Mouse (Mus musculus) T-helper 17 cell (primary cell): ENCODE data around the gene Rbm4.

ENCODE experiments used
- in situ Hi-C, 2 experiments: fragments of 300-600 bp; cut with MboI, MseI; formaldehyde crosslinking; loops; 1 replicate in 1 of 2; 2 replicates in 1 of 2; pipeline ENCODE4 v1.15.1; 2025; ENCODE audit warnings: high pct_unique_total_duplicates in 2 of 2

Gene Rbm4

DNA sequence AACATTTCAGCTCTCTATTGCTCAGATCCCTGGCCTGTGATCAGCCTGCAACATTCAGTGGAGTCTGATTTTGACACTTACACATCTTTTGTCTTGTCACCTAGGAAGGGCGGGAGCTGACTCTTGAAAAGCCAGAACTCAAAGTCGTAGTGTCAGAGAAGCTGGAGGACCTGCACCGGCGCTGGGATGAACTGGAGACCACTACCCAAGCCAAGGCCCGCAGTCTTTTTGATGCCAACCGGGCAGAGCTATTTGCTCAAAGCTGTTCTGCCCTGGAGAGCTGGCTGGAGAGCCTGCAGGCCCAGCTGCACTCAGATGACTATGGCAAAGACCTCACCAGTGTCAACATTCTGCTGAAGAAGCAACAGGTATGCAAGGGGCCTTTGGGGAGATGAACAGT is 51.5 kb downstream of the Rbm4 start:
- in situ Hi-C loops, result loop anchor here (5.0 kb wide), 1 partner anchor 95 kb away; no protein-coding TSS in a partner anchor

DNA sequence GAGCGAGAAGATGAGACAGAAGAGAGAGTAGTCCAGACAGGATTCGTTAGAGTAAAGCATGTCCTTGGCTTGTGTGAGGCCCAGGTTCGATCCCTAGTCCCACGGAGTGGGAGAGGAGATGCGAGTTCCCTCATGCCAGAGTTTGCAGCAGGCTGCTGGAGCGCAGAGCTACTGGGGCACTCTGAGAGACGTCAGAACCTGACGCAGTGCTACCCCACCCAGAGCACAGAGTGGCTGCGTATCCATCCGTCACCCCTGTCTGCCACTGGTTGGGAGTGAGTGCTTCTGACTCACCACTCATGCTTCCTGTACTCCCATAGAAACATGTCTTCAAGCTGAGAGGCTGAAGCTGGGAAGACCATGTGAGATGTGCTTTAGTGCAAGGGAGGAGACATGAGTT is 52.2 kb downstream of the Rbm4 start:
- in situ Hi-C loops, result loop anchor here (5.0 kb wide), 1 partner anchor 94 kb away; no protein-coding TSS in a partner anchor

DNA sequence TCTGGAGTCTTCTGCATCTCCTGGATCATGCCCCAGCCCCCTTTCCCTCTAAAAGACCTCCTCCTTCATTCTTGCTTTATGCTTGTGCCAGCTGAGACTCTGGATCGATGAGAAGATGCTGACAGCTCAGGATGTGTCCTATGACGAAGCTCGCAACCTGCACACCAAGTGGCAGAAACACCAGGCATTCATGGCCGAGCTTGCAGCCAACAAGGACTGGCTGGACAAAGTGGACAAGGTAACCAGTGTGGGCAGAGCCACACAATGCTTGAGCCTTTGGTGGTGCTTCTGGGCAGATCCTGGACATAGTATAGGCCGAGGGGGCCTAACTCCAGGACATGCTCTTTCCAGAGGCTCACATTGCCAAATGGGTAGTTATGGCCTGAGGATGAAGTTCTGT is 53.9 kb downstream of the Rbm4 start:
- in situ Hi-C loops, result loop anchor here (5.0 kb wide), 1 partner anchor 92 kb away; no protein-coding TSS in a partner anchor

DNA sequence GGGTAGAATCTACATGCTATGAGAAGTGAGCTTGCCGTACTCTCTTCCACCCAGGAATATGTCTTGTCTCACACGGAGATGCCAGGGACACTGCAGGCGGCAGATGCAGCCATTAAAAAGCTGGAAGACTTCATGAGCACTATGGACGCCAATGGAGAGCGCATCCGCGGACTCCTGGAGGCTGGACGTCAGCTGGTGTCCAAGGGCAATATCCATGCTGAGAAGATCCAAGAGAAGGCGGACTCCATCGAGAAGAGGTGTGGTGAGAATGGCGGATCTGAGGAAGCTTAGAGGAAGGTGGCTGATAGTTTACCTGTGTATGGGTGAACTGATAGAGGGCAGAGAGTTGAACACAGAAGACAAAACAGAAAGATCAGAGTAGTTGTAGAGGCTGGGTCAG is 54.6 kb downstream of the Rbm4 start:
- in situ Hi-C loops, result no loop called here

DNA sequence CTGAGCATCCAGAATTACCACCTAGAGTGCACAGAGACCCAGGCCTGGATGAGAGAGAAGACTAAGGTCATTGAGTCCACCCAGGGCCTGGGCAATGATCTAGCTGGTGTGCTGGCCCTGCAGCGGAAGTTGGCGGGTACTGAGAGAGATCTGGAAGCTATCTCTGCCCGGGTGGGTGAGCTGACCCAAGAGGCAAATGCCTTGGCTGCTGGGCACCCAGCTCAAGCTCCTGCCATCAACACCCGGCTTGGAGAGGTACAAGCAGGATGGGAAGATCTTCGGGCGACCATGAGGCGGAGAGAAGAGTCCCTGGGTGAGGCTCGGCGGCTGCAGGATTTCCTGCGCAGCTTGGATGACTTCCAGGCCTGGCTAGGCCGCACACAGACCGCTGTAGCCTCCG is 55.8 kb downstream of the Rbm4 start:
- in situ Hi-C loops, result no loop called here
